Mouse (Mus musculus) gastrocnemius, adult 2 months (tissue): ENCODE measurements at regions not wholly inside any gene's neighbourhood (a gene's known extent, or its start where the extent isn't known, plus 50 kb on each side); places are given as distances from the start of the nearest gene placed in this dataset.
A peak's percentile ranks its signal among the peaks of the same experiment; 100 is the strongest.

Experiments used
- DNase-seq: peaks from one replicate; pipeline ENCODE4 v3.0.0; 2022
- H3K27ac ChIP-seq: fragments of 200-600 bp; 2 replicates; pipeline ENCODE4 v1.8.1; 2022; ENCODE audit warnings: mild to moderate bottlenecking
- H3K4me3 ChIP-seq: fragments of 200-600 bp; 2 replicates; pipeline ENCODE4 v1.8.1; 2022; ENCODE audit warnings: mild to moderate bottlenecking, moderate library complexity
- CTCF ChIP-seq: fragments of 200-600 bp; IDR thresholded peaks from 2 replicates; pipeline ENCODE4 v1.8.1; 2022; ENCODE audit warnings: antibody characterized with exemption, mild to moderate bottlenecking, moderate library complexity
- intact Hi-C: fragments of 180-260 bp; cut with DNase I; formaldehyde crosslinking; loops from one replicate; pipeline ENCODE4 v1.15.1; 2025

DNA sequence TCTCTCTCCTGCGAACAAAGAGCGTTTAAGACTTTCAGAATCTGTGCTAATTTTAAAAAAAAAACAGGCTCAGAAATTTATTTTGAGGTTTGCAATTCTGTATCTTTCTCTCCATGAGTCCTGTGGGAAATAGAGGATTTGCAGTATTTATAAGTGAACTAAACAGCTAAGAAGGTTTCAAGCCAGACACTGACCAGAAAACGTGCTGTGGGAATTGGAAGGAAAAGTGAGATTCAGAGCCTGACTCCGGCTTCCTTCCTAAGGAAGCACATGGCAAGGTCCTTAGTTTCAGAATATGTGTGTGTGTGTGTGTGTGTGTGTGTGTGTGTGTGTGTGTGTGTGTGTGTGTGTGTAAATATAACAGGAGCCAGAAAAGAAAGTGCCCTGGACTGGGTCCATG is 629.2 kb downstream of the Triml1 start:
- no peak overlapping the region for H3K4me3 ChIP-seq
- intact Hi-C loops, result no loop called here
- peak; percentile 15 for DNase-seq
- H3K27ac ChIP-seq, result no peak overlapping the region
- TF ChIP-seq CTCF, result no peak
